Mouse (Mus musculus) bone marrow macrophage, adult 2 months (primary cell): ENCODE data around the gene Gm20532.

Experiments used
- CTCF ChIP-seq: IDR thresholded peaks from 2 replicates; pipeline ENCODE4 v1.5.1; 2012; ENCODE audit warnings: low read depth, mild to moderate bottlenecking, low read length, moderate library complexity
- POLR2A ChIP-seq: IDR thresholded peaks from 2 replicates; pipeline ENCODE4 v1.6.1; 2012; ENCODE audit warnings: mild to moderate bottlenecking, low read depth, low read length, borderline replicate concordance

DNA sequence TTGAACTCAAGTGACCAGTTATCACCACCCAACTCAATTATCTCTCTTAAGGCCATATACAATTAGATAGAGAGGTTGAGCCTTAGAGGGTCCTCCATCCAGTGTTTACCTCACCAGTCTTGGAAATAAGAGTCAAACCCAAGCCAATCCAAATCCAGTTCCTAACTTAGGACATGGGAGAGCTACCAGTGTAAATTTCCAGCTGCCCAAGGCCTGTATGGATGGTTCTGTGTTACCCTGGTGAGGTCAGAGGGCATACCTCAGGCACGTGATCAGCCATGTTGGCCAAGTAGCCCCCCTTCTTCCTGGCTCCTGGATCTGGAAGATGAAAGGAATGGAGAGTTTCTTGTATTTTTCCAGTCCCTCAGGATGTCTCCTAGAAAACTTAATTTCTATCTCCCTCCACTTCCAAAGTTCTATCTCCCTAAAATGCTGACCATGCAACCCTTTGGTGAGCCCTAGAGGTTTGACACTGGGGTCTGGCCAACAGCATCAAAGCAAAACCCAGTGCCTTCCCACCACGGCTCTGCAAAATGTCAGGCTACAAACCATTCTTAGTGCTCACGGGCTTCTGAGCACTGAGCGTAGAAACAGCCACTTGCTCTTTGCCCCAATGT, 51.0 kb downstream of the Gm20532 start:
- TF ChIP-seq CTCF (no peak), POLR2A (no peak)
